Mouse (Mus musculus): ENCODE data around the gene Sypl.

DNA sequence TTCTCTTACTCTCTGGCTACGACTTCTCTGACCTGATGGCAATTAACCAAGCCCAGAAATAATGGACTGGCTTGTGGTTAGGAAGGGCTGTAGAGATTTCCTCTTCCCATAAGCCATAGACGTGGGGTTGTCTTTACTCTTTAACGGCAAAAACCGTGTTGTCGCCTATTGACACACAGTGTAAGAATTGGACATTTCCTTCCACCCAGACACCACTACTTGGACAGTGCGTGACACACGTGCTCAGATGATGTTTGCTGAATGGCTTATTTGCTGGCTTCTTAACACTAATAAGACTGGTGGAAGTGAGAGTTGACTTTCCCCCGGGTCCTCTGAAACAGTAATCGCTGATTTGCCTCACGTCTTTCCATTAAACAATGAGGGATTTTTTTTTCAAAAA lies 44.0 kb upstream of the Sypl start:
- no peak for TF ChIP-seq POLR2A (IDR thresholded peaks at IDR 0.05; ENCODE audit: low read depth, low read length)
- no peak for TF ChIP-seq CTCF (IDR thresholded peaks at IDR 0.05; ENCODE audit: extremely low read depth, insufficient read length, insufficient replicate concordance, low read depth, low read length)
